Mouse (Mus musculus) MEL (cell line): ENCODE measurements at regions not wholly inside any gene's neighbourhood (a gene's known extent, or its start where the extent isn't known, plus 50 kb on each side); places are given as distances from the start of the nearest gene placed in this dataset.

ENCODE experiments used
- DNase-seq: peaks from one replicate; pipeline ENCODE4 v3.0.0; 2011; ENCODE audit warnings: low read depth, low spot score
- H3K27ac ChIP-seq: 2 replicates; pipeline ENCODE4 v1.5.1; 2012; ENCODE audit warnings: low read depth, mild to moderate bottlenecking, control low read depth, low read length, moderate library complexity; ENCODE audit not compliant: control insufficient read depth
- H3K27me3 ChIP-seq, 2 experiments: fragments of 150-350 bp in 1 of 2; sonication (generic) in 1 of 2; 2 replicates each; pipeline ENCODE4 v1.6.1; 2012; ENCODE audit warnings: low read length in 2 of 2, mild to moderate bottlenecking in 2 of 2, improper control_type of control experiment in 1 of 2, moderate library complexity in 1 of 2; ENCODE audit not compliant: insufficient read depth in 2 of 2, control insufficient read depth in 1 of 2
- H3K36me3 ChIP-seq, 2 experiments: 2 replicates each; pipeline ENCODE4 v1.6.1; 2012 to 2014; ENCODE audit warnings: low read length in 2 of 2, improper control_type of control experiment in 1 of 2, inconsistent platforms in 1 of 2, mild to moderate bottlenecking in 1 of 2; ENCODE audit not compliant: insufficient read depth in 2 of 2, control insufficient read depth in 1 of 2
- H3K4me1 ChIP-seq, 2 experiments: fragments of 150-350 bp in 1 of 2; sonication (generic) in 1 of 2; 2 replicates each; pipeline ENCODE4 v1.6.1; 2012; ENCODE audit warnings: low read length in 2 of 2, improper control_type of control experiment in 1 of 2, mild to moderate bottlenecking in 1 of 2; ENCODE audit not compliant: insufficient read depth in 2 of 2, control insufficient read depth in 1 of 2
- H3K4me3 ChIP-seq, 2 experiments: fragments of 150-350 bp in 1 of 2; sonication (generic) in 1 of 2; 2 replicates each; pipeline ENCODE4 v1.5.1; 2012; ENCODE audit warnings: low read depth in 2 of 2, low read length in 2 of 2, mild to moderate bottlenecking in 2 of 2, moderate library complexity in 2 of 2, control low read depth in 1 of 2, improper control_type of control experiment in 1 of 2; ENCODE audit not compliant: control insufficient read depth in 1 of 2, insufficient read depth in 1 of 2
- H3K79me2 ChIP-seq: 2 replicates; pipeline ENCODE4 v1.6.1; 2012; ENCODE audit warnings: mild to moderate bottlenecking, low read length, moderate library complexity; ENCODE audit not compliant: control insufficient read depth, poor library complexity, insufficient read depth
- H3K9ac ChIP-seq: 2 replicates; pipeline ENCODE4 v1.6.1; 2012; ENCODE audit warnings: low read depth, mild to moderate bottlenecking, control low read depth, low read length, moderate library complexity; ENCODE audit not compliant: control insufficient read depth, poor library complexity, severe bottlenecking
- H3K9me3 ChIP-seq: fragments of 150-350 bp; sonication (generic); replicated peaks from 2 replicates; pipeline ENCODE4 v1.6.1; 2012; ENCODE audit warnings: mild to moderate bottlenecking, low read length, improper control_type of control experiment, moderate library complexity; ENCODE audit not compliant: insufficient read depth
- CTCF ChIP-seq, 3 experiments: IDR thresholded peaks in 2 of 3; conservative IDR thresholded peaks in 1 of 3; 2 replicates each; pipeline ENCODE4 v1.5.1; 2011 to 2012; ENCODE audit warnings: low read length in 3 of 3, low read depth in 2 of 3, mild to moderate bottlenecking in 2 of 3, improper control_type of control experiment in 1 of 3, inconsistent platforms in 1 of 3, mixed read lengths in 1 of 3, moderate library complexity in 1 of 3; ENCODE audit not compliant: control insufficient read depth in 1 of 3, insufficient read depth in 1 of 3, poor library complexity in 1 of 3, severe bottlenecking in 1 of 3
- E2F4 ChIP-seq: IDR thresholded peaks from 2 replicates; pipeline ENCODE4 v1.6.1; 2011; ENCODE audit warnings: low read depth, low read length, improper control_type of control experiment, borderline replicate concordance
- EP300 ChIP-seq, 2 experiments: IDR thresholded peaks; 2 replicates each; pipeline ENCODE4 v1.6.1; 2011; ENCODE audit warnings: improper control_type of control experiment in 2 of 2, low read length in 2 of 2, low read depth in 1 of 2, mild to moderate bottlenecking in 1 of 2
- GATA1 ChIP-seq: IDR thresholded peaks from 2 replicates; pipeline ENCODE4 v1.6.1; 2011; ENCODE audit warnings: low read depth, low read length, improper control_type of control experiment
- KAT2A ChIP-seq: conservative IDR thresholded peaks from 2 replicates; pipeline ENCODE4 v1.6.1; 2012; ENCODE audit warnings: low read depth, low read length, improper control_type of control experiment, inconsistent platforms
- MAX ChIP-seq: IDR thresholded peaks from 2 replicates; pipeline ENCODE4 v1.6.1; 2011; ENCODE audit warnings: low read length, improper control_type of control experiment
- MAZ ChIP-seq: IDR thresholded peaks from 2 replicates; pipeline ENCODE4 v1.6.1; 2012; ENCODE audit warnings: low read depth, mild to moderate bottlenecking, inconsistent platforms, low read length, improper control_type of control experiment
- MXI1 ChIP-seq: IDR thresholded peaks from 2 replicates; pipeline ENCODE4 v1.6.1; 2011; ENCODE audit warnings: mild to moderate bottlenecking, low read depth, low read length, improper control_type of control experiment
- MYB ChIP-seq: IDR thresholded peaks from 2 replicates; pipeline ENCODE4 v1.6.1; 2011; ENCODE audit warnings: mild to moderate bottlenecking, low read depth, low read length, improper control_type of control experiment
- MYC ChIP-seq: IDR thresholded peaks from 2 replicates; pipeline ENCODE4 v1.6.1; 2011; ENCODE audit warnings: low read depth, mild to moderate bottlenecking, low read length, improper control_type of control experiment, moderate library complexity
- POLR2AphosphoS2 ChIP-seq: IDR thresholded peaks from 2 replicates; pipeline ENCODE4 v1.6.1; 2011; ENCODE audit warnings: low read length, improper control_type of control experiment
- POLR2AphosphoS5 ChIP-seq: IDR thresholded peaks from 2 replicates; pipeline ENCODE4 v1.6.1; 2012; ENCODE audit warnings: low read depth, borderline replicate concordance, mild to moderate bottlenecking, inconsistent platforms, low read length, moderate library complexity, mixed read lengths
- SIN3A ChIP-seq: IDR thresholded peaks from 2 replicates; pipeline ENCODE4 v1.6.1; 2012; ENCODE audit warnings: low read length, improper control_type of control experiment, inconsistent platforms
- SMC3 ChIP-seq: IDR thresholded peaks from 2 replicates; pipeline ENCODE4 v1.6.1; 2011; ENCODE audit warnings: low read depth, low read length, improper control_type of control experiment
- TAL1 ChIP-seq: IDR thresholded peaks from 2 replicates; pipeline ENCODE4 v1.6.1; 2012; ENCODE audit warnings: mild to moderate bottlenecking, inconsistent platforms, low read length, moderate library complexity, mixed read lengths
- TBP ChIP-seq: IDR thresholded peaks from 2 replicates; pipeline ENCODE4 v1.8.0; 2011; ENCODE audit warnings: low read depth, low read length, improper control_type of control experiment
- TCF12 ChIP-seq: IDR thresholded peaks from 2 replicates; pipeline ENCODE4 v1.6.1; 2014; ENCODE audit warnings: low read depth, mild to moderate bottlenecking, inconsistent platforms, low read length, improper control_type of control experiment, moderate library complexity
- USF1 ChIP-seq: IDR thresholded peaks from 2 replicates; pipeline ENCODE4 v1.6.1; 2014; ENCODE audit warnings: low read depth, mild to moderate bottlenecking, inconsistent platforms, low read length, improper control_type of control experiment, moderate library complexity
- USF2 ChIP-seq, 2 experiments: IDR thresholded peaks; 2 replicates each; pipeline ENCODE4 v1.6.1; 2011 to 2012; ENCODE audit warnings: improper control_type of control experiment in 2 of 2, low read length in 2 of 2, borderline replicate concordance in 1 of 2, inconsistent platforms in 1 of 2, low read depth in 1 of 2, mild to moderate bottlenecking in 1 of 2; ENCODE audit not compliant: insufficient read depth in 1 of 2
- ZKSCAN1 ChIP-seq: IDR thresholded peaks from 2 replicates; pipeline ENCODE4 v1.6.1; 2012; ENCODE audit warnings: low read depth, mild to moderate bottlenecking, inconsistent platforms, low read length, improper control_type of control experiment, moderate library complexity
- ZMIZ1 ChIP-seq: IDR thresholded peaks from 2 replicates; pipeline ENCODE4 v1.6.1; 2012; ENCODE audit warnings: low read depth, mild to moderate bottlenecking, inconsistent platforms, low read length, improper control_type of control experiment, moderate library complexity

GRCm38 (mm10) chr16:97286717-97287116 lies 69.8 kb upstream of the Bace2 start:
- H3K27me3 ChIP-seq, result no peaks in the 10 kb centered on the region
- H3K27ac ChIP-seq, result no peak overlapping the region
- no peaks in the 10 kb centered on the region for H3K36me3 ChIP-seq
- H3K4me1 ChIP-seq, result no peaks in the 10 kb centered on the region
- no peak for DNase-seq
- no peak overlapping the region for H3K9ac ChIP-seq
- TF ChIP-seq KAT2A (no peak), SIN3A (no peak), E2F4 (no peak), MAZ (no peak), MAX (no peak), USF2 (IDR thresholded peaks at IDR 0.05; ENCODE audit: borderline replicate concordance in 1 of 2, insufficient read depth in 1 of 2, low read depth in 1 of 2, low read length in 2 of 2) (no peak), TAL1 (no peak), POLR2AphosphoS2 (no peak), MYC (no peak), POLR2AphosphoS5 (no peak), USF1 (no peak), MXI1 (no peak), EP300 (IDR thresholded peaks at IDR 0.05; ENCODE audit: low read depth in 1 of 2, low read length in 2 of 2) (no peak), ZMIZ1 (no peak), MYB (no peak), TBP (no peak), GATA1 (no peak), ZKSCAN1 (no peak)
- TF ChIP-seq, all 39 proteins: peak for 0
- H3K9me3 ChIP-seq, result no peaks in the 10 kb centered on the region
- no peak overlapping the region for H3K4me3 ChIP-seq
- no peaks in the 10 kb centered on the region for H3K79me2 ChIP-seq

- no peaks in the 10 kb centered on the region for H3K36me3 ChIP-seq
- peak; percentile 24 for DNase-seq
- no peaks in the 10 kb centered on the region for H3K79me2 ChIP-seq
- H3K9ac ChIP-seq, result no peak overlapping the region
- H3K9me3 ChIP-seq, result no peaks in the 10 kb centered on the region
- no peak overlapping the region for H3K27ac ChIP-seq
- TF ChIP-seq SMC3 (no peak), CTCF (IDR thresholded peaks at IDR 0.05 in 2 of 3, conservative IDR thresholded peaks at IDR 0.05 in 1 of 3; ENCODE audit: control insufficient read depth in 1 of 3, insufficient read depth in 1 of 3, low read depth in 2 of 3, low read length in 3 of 3, poor library complexity in 1 of 3, severe bottlenecking in 1 of 3) (no peak), ZKSCAN1 (no peak), USF1 (no peak), MYB (no peak), TCF12 (no peak), EP300 (IDR thresholded peaks at IDR 0.05; ENCODE audit: low read depth in 1 of 2, low read length in 2 of 2) (0 out of 4 replicates have a peak, but pooled peaks of 1 of the 2 experiments have one; percentile 6)
- no peaks in the 10 kb centered on the region for H3K27me3 ChIP-seq
- no peaks in the 10 kb centered on the region for H3K4me1 ChIP-seq
- H3K4me3 ChIP-seq, result no peak overlapping the region
Measured at GRCm38 (mm10) chr16:97288634-97289033, 67.9 kb upstream of the Bace2 start.
